Mouse (Mus musculus): ENCODE measurements at regions not wholly inside any gene's neighbourhood (a gene's known extent, or its start where the extent isn't known, plus 50 kb on each side); places are given as distances from the start of the nearest gene placed in this dataset.

DNA sequence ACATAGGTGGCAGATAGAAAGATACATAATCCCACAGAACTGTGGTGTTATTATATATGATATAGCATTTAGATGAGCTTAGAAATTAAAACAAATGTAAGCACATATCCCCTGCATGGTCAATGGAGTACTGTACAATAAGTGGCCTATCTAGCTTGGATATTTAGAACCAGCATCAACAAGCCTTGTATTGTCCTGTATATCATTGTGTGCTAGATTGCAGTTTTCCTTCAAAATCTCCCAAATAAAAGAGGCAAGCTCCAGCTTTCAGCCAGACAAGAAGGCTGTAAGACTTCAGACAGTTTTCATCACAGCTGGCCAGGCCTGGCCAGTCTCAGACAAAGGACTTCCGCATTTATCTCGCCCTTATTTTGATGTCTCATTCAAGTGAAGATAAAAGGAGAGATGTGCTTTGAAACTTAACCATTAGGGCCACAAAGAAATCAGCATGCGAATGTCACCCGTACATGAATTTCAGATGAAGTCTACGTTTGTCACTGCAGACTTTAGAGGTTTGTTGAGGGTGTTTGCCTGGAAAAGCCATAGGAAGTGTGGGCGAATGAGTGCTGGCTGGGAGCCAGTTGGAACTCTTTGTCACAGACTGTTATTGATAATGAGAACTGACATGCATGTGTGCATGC lies 700.5 kb downstream of the Kcnj2 start:
- no peaks in the 10 kb centered on the region for H3K27me3 ChIP-seq (ENCODE audit: control insufficient read depth, insufficient read depth, low read depth, low read length)
- no peak for ATAC-seq (ENCODE audit: low read depth)
- 44% methylated on average over 6 of the region's 6 CpGs for WGBS
- H3K9me3 ChIP-seq (ENCODE audit: control insufficient read depth, low read length): no peaks in the 10 kb centered on the region
- H3K9ac ChIP-seq (ENCODE audit: low read length): no peak overlapping the region
- H3K36me3 ChIP-seq (ENCODE audit: control insufficient read depth, insufficient read depth, low read length): no peaks in the 10 kb centered on the region
- H3K4me1 ChIP-seq (replicated peaks; ENCODE audit: control insufficient read depth, insufficient read depth, low read length): no peaks in the 10 kb centered on the region
- H3K4me3 ChIP-seq (ENCODE audit: low read length): no peak overlapping the region
- H3K4me2 ChIP-seq (ENCODE audit: low read depth, low read length): no peak overlapping the region
- H3K27ac ChIP-seq (ENCODE audit: low read length): no peak overlapping the region

DNA sequence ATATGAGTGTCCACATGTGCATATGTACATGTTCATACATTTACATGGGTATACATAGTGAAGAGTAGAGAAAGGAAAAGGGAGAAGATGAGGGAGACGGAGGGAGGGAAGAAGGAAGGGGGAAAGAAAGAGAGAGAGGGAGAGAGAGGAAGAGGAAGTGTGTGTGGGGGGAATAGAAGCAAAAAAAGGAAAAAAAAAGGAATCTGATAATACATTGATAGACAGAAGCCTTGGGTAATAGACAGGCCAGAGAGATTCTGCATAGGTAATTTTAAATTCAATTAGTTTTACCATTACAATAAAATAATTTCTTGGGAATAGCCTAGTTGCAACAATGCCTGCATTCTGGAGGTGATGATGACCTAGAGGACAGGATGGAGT lies 701.0 kb downstream of the Kcnj2 start:
- Histone ChIP-seq H3K4me2 (ENCODE audit: low read depth, low read length) (no peak overlapping the region), H3K27ac (ENCODE audit: low read length) (no peak overlapping the region)

GRCm38 (mm10) chr11:111774108-111774679 lies 708.2 kb downstream of the Kcnj2 start:
- Histone ChIP-seq H3K4me1 (replicated peaks; ENCODE audit: control insufficient read depth, insufficient read depth, low read length) (no peaks in the 10 kb centered on the region), H3K27ac (ENCODE audit: low read length) (no peak overlapping the region), H3K27me3 (ENCODE audit: control insufficient read depth, insufficient read depth, low read depth, low read length) (no peaks in the 10 kb centered on the region), H3K36me3 (ENCODE audit: control insufficient read depth, insufficient read depth, low read length) (no peaks in the 10 kb centered on the region), H3K4me3 (ENCODE audit: low read length) (no peak overlapping the region), H3K9me3 (ENCODE audit: control insufficient read depth, low read length) (no peaks in the 10 kb centered on the region), H3K9ac (ENCODE audit: low read length) (no peak overlapping the region), H3K4me2 (ENCODE audit: low read depth, low read length) (no peak overlapping the region)
- 54% methylated on average over 2 of the region's 2 CpGs for WGBS
- ATAC-seq (ENCODE audit: low read depth): no peak

More for the DNA sequence above, 701.0 kb downstream of the Kcnj2 start:
- no peaks in the 10 kb centered on the region for H3K4me1 ChIP-seq (replicated peaks; ENCODE audit: control insufficient read depth, insufficient read depth, low read length)
- H3K4me3 ChIP-seq (ENCODE audit: low read length): no peak overlapping the region
- H3K36me3 ChIP-seq (ENCODE audit: control insufficient read depth, insufficient read depth, low read length): no peaks in the 10 kb centered on the region
- no peak for ATAC-seq (ENCODE audit: low read depth)
- no peaks in the 10 kb centered on the region for H3K9me3 ChIP-seq (ENCODE audit: control insufficient read depth, low read length)
- WGBS: 91% methylated on average over 1 of the region's 1 CpGs
- no peak overlapping the region for H3K9ac ChIP-seq (ENCODE audit: low read length)
- H3K27me3 ChIP-seq (ENCODE audit: control insufficient read depth, insufficient read depth, low read depth, low read length): no peaks in the 10 kb centered on the region

- Histone ChIP-seq H3K4me2 (ENCODE audit: low read depth, low read length) (peak overlapping the region; percentile 26), H3K27ac (ENCODE audit: low read length) (no peak overlapping the region), H3K36me3 (ENCODE audit: control insufficient read depth, insufficient read depth, low read length) (no peaks in the 10 kb centered on the region), H3K4me1 (replicated peaks; ENCODE audit: control insufficient read depth, insufficient read depth, low read length) (peaks cover 3% of the 10 kb centered on the region), H3K9me3 (ENCODE audit: control insufficient read depth, low read length) (no peaks in the 10 kb centered on the region), H3K4me3 (ENCODE audit: low read length) (no peak overlapping the region), H3K9ac (ENCODE audit: low read length) (no peak overlapping the region), H3K27me3 (ENCODE audit: control insufficient read depth, insufficient read depth, low read depth, low read length) (no peaks in the 10 kb centered on the region)
- no peak for ATAC-seq (ENCODE audit: low read depth)
- WGBS: 34% methylated on average over 7 of the region's 7 CpGs
Measured at GRCm38 (mm10) chr11:111781321-111781720, 715.4 kb downstream of the Kcnj2 start.

- WGBS: 56% methylated on average over 6 of the region's 6 CpGs
- H3K4me1 ChIP-seq (replicated peaks; ENCODE audit: control insufficient read depth, insufficient read depth, low read length): no peaks in the 10 kb centered on the region
- H3K4me3 ChIP-seq (ENCODE audit: low read length): no peak overlapping the region
- no peaks in the 10 kb centered on the region for H3K27me3 ChIP-seq (ENCODE audit: control insufficient read depth, insufficient read depth, low read depth, low read length)
- no peak overlapping the region for H3K27ac ChIP-seq (ENCODE audit: low read length)
- no peak overlapping the region for H3K9ac ChIP-seq (ENCODE audit: low read length)
- no peak overlapping the region for H3K4me2 ChIP-seq (ENCODE audit: low read depth, low read length)
- H3K9me3 ChIP-seq (ENCODE audit: control insufficient read depth, low read length): no peaks in the 10 kb centered on the region
- H3K36me3 ChIP-seq (ENCODE audit: control insufficient read depth, insufficient read depth, low read length): no peaks in the 10 kb centered on the region
- no peak for ATAC-seq (ENCODE audit: low read depth)
Measured at GRCm38 (mm10) chr11:111791267-111791926, 725.4 kb downstream of the Kcnj2 start.

- Histone ChIP-seq H3K4me1 (replicated peaks; ENCODE audit: control insufficient read depth, insufficient read depth, low read length) (no peaks in the 10 kb centered on the region), H3K36me3 (ENCODE audit: control insufficient read depth, insufficient read depth, low read length) (no peaks in the 10 kb centered on the region), H3K4me3 (ENCODE audit: low read length) (no peak overlapping the region), H3K9ac (ENCODE audit: low read length) (no peak overlapping the region), H3K27me3 (ENCODE audit: control insufficient read depth, insufficient read depth, low read depth, low read length) (no peaks in the 10 kb centered on the region), H3K9me3 (ENCODE audit: control insufficient read depth, low read length) (no peaks in the 10 kb centered on the region), H3K4me2 (ENCODE audit: low read depth, low read length) (no peak overlapping the region), H3K27ac (ENCODE audit: low read length) (no peak overlapping the region)
- 68% methylated on average over 3 of the region's 3 CpGs for WGBS
- no peak for ATAC-seq (ENCODE audit: low read depth)
Measured at GRCm38 (mm10) chr11:111801033-111801432, 735.1 kb downstream of the Kcnj2 start.

GRCm38 (mm10) chr11:111816176-111816775 lies 750.3 kb downstream of the Kcnj2 start:
- no peak overlapping the region for H3K4me2 ChIP-seq (ENCODE audit: low read depth, low read length)
- H3K27me3 ChIP-seq (ENCODE audit: control insufficient read depth, insufficient read depth, low read depth, low read length): no peaks in the 10 kb centered on the region
- WGBS: 87% methylated on average over 18 of the region's 18 CpGs
- no peaks in the 10 kb centered on the region for H3K4me1 ChIP-seq (replicated peaks; ENCODE audit: control insufficient read depth, insufficient read depth, low read length)
- no peaks in the 10 kb centered on the region for H3K36me3 ChIP-seq (ENCODE audit: control insufficient read depth, insufficient read depth, low read length)
- no peak overlapping the region for H3K9ac ChIP-seq (ENCODE audit: low read length)
- no peak overlapping the region for H3K27ac ChIP-seq (ENCODE audit: low read length)
- no peaks in the 10 kb centered on the region for H3K9me3 ChIP-seq (ENCODE audit: control insufficient read depth, low read length)
- no peak for ATAC-seq (ENCODE audit: low read depth)
- no peak overlapping the region for H3K4me3 ChIP-seq (ENCODE audit: low read length)

DNA sequence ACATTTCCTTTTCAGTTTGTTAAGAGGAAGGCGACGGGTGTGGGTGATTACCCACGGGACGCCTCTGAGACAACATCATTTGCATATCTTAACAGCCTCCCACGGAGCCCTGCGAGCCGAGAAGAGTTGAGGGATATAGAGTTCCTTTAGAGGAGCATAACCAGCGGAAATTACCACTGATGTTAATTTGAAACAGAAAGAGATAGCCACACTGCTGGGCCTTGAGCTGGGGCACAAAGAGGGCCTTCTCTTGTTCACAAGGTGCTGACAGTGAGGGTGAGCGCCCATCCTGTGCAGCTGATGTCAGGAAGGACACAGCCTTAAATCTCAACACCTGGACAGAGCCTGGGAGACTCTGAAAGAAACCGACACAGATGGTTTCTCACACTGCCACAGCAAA lies 752.2 kb downstream of the Kcnj2 start:
- no peak overlapping the region for H3K4me2 ChIP-seq (ENCODE audit: low read depth, low read length)
- no peaks in the 10 kb centered on the region for H3K27me3 ChIP-seq (ENCODE audit: control insufficient read depth, insufficient read depth, low read depth, low read length)
- H3K27ac ChIP-seq (ENCODE audit: low read length): no peak overlapping the region
- H3K4me1 ChIP-seq (replicated peaks; ENCODE audit: control insufficient read depth, insufficient read depth, low read length): no peaks in the 10 kb centered on the region
- H3K4me3 ChIP-seq (ENCODE audit: low read length): no peak overlapping the region
- no peaks in the 10 kb centered on the region for H3K36me3 ChIP-seq (ENCODE audit: control insufficient read depth, insufficient read depth, low read length)
- no peak overlapping the region for H3K9ac ChIP-seq (ENCODE audit: low read length)
- 14% methylated on average over 10 of the region's 10 CpGs for WGBS
- no peaks in the 10 kb centered on the region for H3K9me3 ChIP-seq (ENCODE audit: control insufficient read depth, low read length)
- ATAC-seq (ENCODE audit: low read depth): no peak

- H3K4me2 ChIP-seq (ENCODE audit: low read depth, low read length): no peak overlapping the region
- H3K9ac ChIP-seq (ENCODE audit: low read length): no peak overlapping the region
- H3K4me1 ChIP-seq (replicated peaks; ENCODE audit: control insufficient read depth, insufficient read depth, low read length): no peaks in the 10 kb centered on the region
- H3K36me3 ChIP-seq (ENCODE audit: control insufficient read depth, insufficient read depth, low read length): no peaks in the 10 kb centered on the region
- WGBS: 50% methylated on average over 7 of the region's 7 CpGs
- H3K9me3 ChIP-seq (ENCODE audit: control insufficient read depth, low read length): no peaks in the 10 kb centered on the region
- no peak overlapping the region for H3K4me3 ChIP-seq (ENCODE audit: low read length)
- no peak overlapping the region for H3K27ac ChIP-seq (ENCODE audit: low read length)
- no peaks in the 10 kb centered on the region for H3K27me3 ChIP-seq (ENCODE audit: control insufficient read depth, insufficient read depth, low read depth, low read length)
- no peak for ATAC-seq (ENCODE audit: low read depth)
Measured at GRCm38 (mm10) chr11:111820356-111820755, 754.4 kb downstream of the Kcnj2 start.
